Mouse (Mus musculus) G1E-ER4 (cell line): ENCODE measurements at regions not wholly inside any gene's neighbourhood (a gene's known extent, or its start where the extent isn't known, plus 50 kb on each side); places are given as distances from the start of the nearest gene placed in this dataset.

ENCODE experiments used
- GATA1 ChIP-seq: IDR thresholded peaks from one replicate; pipeline ENCODE4 v1.8.0; 2012; ENCODE audit warnings: low read length, inconsistent platforms

DNA sequence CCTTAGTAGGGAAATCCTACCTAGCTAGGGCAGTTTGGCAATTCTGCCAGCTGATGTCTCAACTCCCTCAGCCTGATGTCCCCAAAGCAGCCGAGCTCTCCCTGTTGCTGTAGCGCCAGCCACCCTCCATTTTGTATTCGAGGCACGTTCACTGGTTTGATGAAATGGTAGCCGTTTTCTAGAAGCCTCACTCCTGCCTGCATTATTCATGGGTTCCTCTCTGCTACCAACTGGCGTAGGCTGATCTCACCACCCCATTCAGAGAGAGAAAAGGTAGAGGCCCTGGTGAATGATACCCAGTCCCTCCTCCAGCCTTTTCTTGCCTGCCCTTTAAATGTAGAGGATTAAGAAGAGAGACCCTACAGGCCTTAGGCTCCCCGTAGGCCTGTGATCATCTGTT, 69.9 kb downstream of the Irf2bpl start:
- TF ChIP-seq GATA1: no peak
